Mouse (Mus musculus) bone marrow macrophage, adult 2 months (primary cell): ENCODE data around the gene Traf4.

Source experiments
- CTCF ChIP-seq: IDR thresholded peaks from 2 replicates; pipeline ENCODE4 v1.5.1; 2012; ENCODE audit warnings: low read depth, mild to moderate bottlenecking, low read length, moderate library complexity
- POLR2A ChIP-seq: IDR thresholded peaks from 2 replicates; pipeline ENCODE4 v1.6.1; 2012; ENCODE audit warnings: mild to moderate bottlenecking, low read depth, low read length, borderline replicate concordance

GRCm38 (mm10) chr11:78211513-78211912, 46.1 kb upstream of the Traf4 start:
- TF ChIP-seq CTCF = no peak
- TF ChIP-seq POLR2A = no peak
